Mouse (Mus musculus) liver, embryonic 11.5 days (tissue): Measurements from ENCODE around the gene Dpp6. TPM values are rescaled to one million over a fixed set of nuclear protein-coding genes. Genes with fewer than 3 reads are reported as not detected.

Source experiments
- ATAC-seq: fragments of 200-750 bp; cut with Nextera tagmentation; replicated peaks from 2 replicates; pipeline ENCODE4 v1.8.0; 2017; ENCODE audit warnings: moderate number of reproducible peaks, mild to moderate bottlenecking, moderate TSS enrichment, moderate library complexity; ENCODE audit not compliant: low FRiP score
- DNase-seq: peaks from one replicate; pipeline ENCODE4 v3.0.0-alpha.2; 2017; ENCODE audit warnings: low spot score
- H3K27ac ChIP-seq: fragments of 300-500 bp; sonication (generic); 2 replicates; pipeline ENCODE4 v1.5.1; 2014; ENCODE audit warnings: mild to moderate bottlenecking, low read depth, low read length, control low read depth
- H3K27me3 ChIP-seq: fragments of 300-500 bp; sonication (generic); replicated peaks from 2 replicates; pipeline ENCODE4 v1.6.1; 2014; ENCODE audit warnings: low read length, mixed read lengths; ENCODE audit not compliant: control insufficient read depth, insufficient read depth
- H3K36me3 ChIP-seq: fragments of 300-500 bp; sonication (generic); 2 replicates; pipeline ENCODE4 v1.6.1; 2014; ENCODE audit warnings: mild to moderate bottlenecking, low read length, moderate library complexity, mixed read lengths; ENCODE audit not compliant: control insufficient read depth, insufficient read depth
- H3K4me1 ChIP-seq: fragments of 300-500 bp; sonication (generic); replicated peaks from 2 replicates; pipeline ENCODE4 v1.6.1; 2014; ENCODE audit warnings: low read length, mixed read lengths; ENCODE audit not compliant: control insufficient read depth, insufficient read depth
- H3K4me2 ChIP-seq: fragments of 300-500 bp; sonication (generic); 2 replicates; pipeline ENCODE4 v1.6.1; 2014; ENCODE audit warnings: mild to moderate bottlenecking, control low read depth, moderate library complexity
- H3K4me3 ChIP-seq: fragments of 300-500 bp; sonication (generic); 2 replicates; pipeline ENCODE4 v1.5.1; 2014; ENCODE audit warnings: low read depth, low read length, control low read depth
- H3K9ac ChIP-seq: fragments of 300-500 bp; sonication (generic); 2 replicates; pipeline ENCODE4 v1.6.1; 2014; ENCODE audit warnings: low read depth, low read length, control low read depth
- H3K9me3 ChIP-seq: fragments of 300-500 bp; sonication (generic); 2 replicates; pipeline ENCODE4 v1.6.1; 2016; ENCODE audit warnings: low read length, inconsistent platforms, mixed read lengths; ENCODE audit not compliant: control insufficient read depth
- WGBS: fragments of 180-500 bp; shearing (Covaris S2); extraction: QIAGEN DNeasy Blood & Tissue Kit; methylation state at CpG from one replicate; pipeline ENCODE4 v1.1.7; 2014; 5-methylcytosine and 5-hydroxymethylcytosine counted together
- polyA plus RNA-seq: library from polyadenylated mRNA; unstranded; fragments of >200 nt; fragmentation: Nextera tagmentation; extraction: Ambion mirVana; gene quantifications from 2 replicates; pipeline ENCODE4 v1.2.1, GENCODE M21; 2014

Dpp6 gene
- polyA plus RNA-seq, 1 experiment from 2014 or later: 1.1 TPM

GRCm38 (mm10) chr5:27707283-27707682 is 890.3 kb downstream of the Dpp6 start:
- peaks cover 30% of the 10 kb centered on the region for H3K4me1 ChIP-seq

GRCm38 (mm10) chr5:27708209-27708608 is 891.2 kb downstream of the Dpp6 start:
- WGBS: 11% methylated on average over 6 of the region's 6 CpGs
- Histone ChIP-seq H3K27ac (peak overlapping the region; percentile 43; the same call in 1 of the 2 replicates), H3K4me2 (peak overlapping the region; percentile 53), H3K9me3 (no peaks in the 10 kb centered on the region), H3K4me1 (peaks cover 30% of the 10 kb centered on the region), H3K36me3 (no peaks in the 10 kb centered on the region), H3K9ac (no peak overlapping the region; the same call in none of the 2 replicates), H3K27me3 (no peaks in the 10 kb centered on the region), H3K4me3 (no peak overlapping the region)
- DNase-seq: peak; percentile 63
- ATAC-seq: peak; percentile 86

More at GRCm38 (mm10) chr5:27707283-27707682, 890.3 kb downstream of the Dpp6 start:
- Histone ChIP-seq H3K9me3 (no peaks in the 10 kb centered on the region), H3K36me3 (no peaks in the 10 kb centered on the region), H3K27me3 (no peaks in the 10 kb centered on the region), H3K27ac (no peak overlapping the region), H3K4me2 (no peak overlapping the region), H3K4me3 (no peak overlapping the region), H3K9ac (no peak overlapping the region)
- DNase-seq (no peak), ATAC-seq (peak; percentile 60)

GRCm38 (mm10) chr5:27711461-27712192 is 894.6 kb downstream of the Dpp6 start:
- WGBS: 65% methylated on average over 8 of the region's 8 CpGs
- Histone ChIP-seq H3K4me1 (peaks cover 27% of the 10 kb centered on the region), H3K27me3 (no peaks in the 10 kb centered on the region), H3K4me2 (no peak overlapping the region), H3K9me3 (no peaks in the 10 kb centered on the region), H3K27ac (no peak overlapping the region), H3K4me3 (no peak overlapping the region), H3K36me3 (no peaks in the 10 kb centered on the region), H3K9ac (no peak overlapping the region)
- DNase-seq (no peak), ATAC-seq (no peak)

- 64% methylated on average over 9 of the region's 9 CpGs for WGBS
- H3K27ac ChIP-seq: no peak overlapping the region
- H3K9me3 ChIP-seq: no peaks in the 10 kb centered on the region
- ATAC-seq: no peak
- H3K9ac ChIP-seq: no peak overlapping the region
- no peak overlapping the region for H3K4me3 ChIP-seq
- H3K27me3 ChIP-seq: no peaks in the 10 kb centered on the region
- H3K4me2 ChIP-seq: no peak overlapping the region
- peaks cover under 1% of the 10 kb centered on the region for H3K4me1 ChIP-seq
- H3K36me3 ChIP-seq: no peaks in the 10 kb centered on the region
- no peak for DNase-seq
Measured at GRCm38 (mm10) chr5:27714356-27714755, 897.4 kb downstream of the Dpp6 start.

GRCm38 (mm10) chr5:27716026-27716425 is 899.0 kb downstream of the Dpp6 start:
- H3K4me2 ChIP-seq: no peak overlapping the region
- DNase-seq (no peak), ATAC-seq (no peak)
- H3K4me3 ChIP-seq: no peak overlapping the region
- H3K27ac ChIP-seq: no peak overlapping the region
- H3K36me3 ChIP-seq: no peaks in the 10 kb centered on the region
- H3K4me1 ChIP-seq: no peaks in the 10 kb centered on the region
- no peaks in the 10 kb centered on the region for H3K27me3 ChIP-seq
- H3K9me3 ChIP-seq: no peaks in the 10 kb centered on the region
- 78% methylated on average over 4 of the region's 4 CpGs for WGBS
- H3K9ac ChIP-seq: no peak overlapping the region

- DNase-seq (no peak), ATAC-seq (no peak)
- no peaks in the 10 kb centered on the region for H3K27me3 ChIP-seq
- no peak overlapping the region for H3K9ac ChIP-seq
- no peak overlapping the region for H3K4me3 ChIP-seq
- H3K4me1 ChIP-seq: no peaks in the 10 kb centered on the region
- no peak overlapping the region for H3K4me2 ChIP-seq
- no peaks in the 10 kb centered on the region for H3K9me3 ChIP-seq
- H3K27ac ChIP-seq: no peak overlapping the region
- no peaks in the 10 kb centered on the region for H3K36me3 ChIP-seq
Measured at GRCm38 (mm10) chr5:27717301-27717700, 900.3 kb downstream of the Dpp6 start.

- no peak for ATAC-seq
Measured at GRCm38 (mm10) chr5:27719311-27719710, 902.3 kb downstream of the Dpp6 start.

GRCm38 (mm10) chr5:27724460-27724859 is 907.5 kb downstream of the Dpp6 start:
- ATAC-seq: no peak
- Histone ChIP-seq H3K4me1 (no peaks in the 10 kb centered on the region), H3K4me3 (no peak overlapping the region), H3K9me3 (no peaks in the 10 kb centered on the region), H3K4me2 (no peak overlapping the region), H3K9ac (no peak overlapping the region), H3K27me3 (no peaks in the 10 kb centered on the region), H3K27ac (no peak overlapping the region), H3K36me3 (no peaks in the 10 kb centered on the region)
- 13% methylated on average over 2 of the region's 2 CpGs for WGBS
- no peak for DNase-seq

More at GRCm38 (mm10) chr5:27719311-27719710, 902.3 kb downstream of the Dpp6 start:
- no peak overlapping the region for H3K4me2 ChIP-seq
- no peaks in the 10 kb centered on the region for H3K4me1 ChIP-seq
- H3K36me3 ChIP-seq: no peaks in the 10 kb centered on the region
- no peak overlapping the region for H3K4me3 ChIP-seq
- no peak for DNase-seq
- H3K27me3 ChIP-seq: no peaks in the 10 kb centered on the region
- H3K9me3 ChIP-seq: no peaks in the 10 kb centered on the region
- H3K9ac ChIP-seq: no peak overlapping the region
- 63% methylated on average over 2 of the region's 2 CpGs for WGBS
- no peak overlapping the region for H3K27ac ChIP-seq

- Histone ChIP-seq H3K9me3 (peaks cover 3% of the 10 kb centered on the region; the same call in 1 of the 2 replicates), H3K27ac (no peak overlapping the region), H3K9ac (no peak overlapping the region), H3K4me1 (no peaks in the 10 kb centered on the region), H3K27me3 (no peaks in the 10 kb centered on the region), H3K36me3 (no peaks in the 10 kb centered on the region), H3K4me3 (no peak overlapping the region), H3K4me2 (no peak overlapping the region)
- 78% methylated on average over 5 of the region's 5 CpGs for WGBS
- ATAC-seq (no peak), DNase-seq (no peak)
Measured at GRCm38 (mm10) chr5:27730666-27731065, 913.7 kb downstream of the Dpp6 start.
